Mouse (Mus musculus): ENCODE measurements around the gene Il10ra. TPM values are rescaled to one million over a fixed set of nuclear protein-coding genes. Genes with fewer than 3 reads are reported as not detected.

Il10ra gene
- total RNA-seq (2015) (33.9 and 37.2 TPM in 2 replicates), total RNA-seq (2017) (68.7 and 77.1 TPM in 2 replicates)

GRCm38 (mm10) chr9:45268597-45269325 is at the start of gene Il10ra:
Gene Il10ra (minus strand): TSS chr9:45269149.
- ATAC-seq (ENCODE audit: poor library complexity, severe bottlenecking): peak; percentile 81

DNA sequence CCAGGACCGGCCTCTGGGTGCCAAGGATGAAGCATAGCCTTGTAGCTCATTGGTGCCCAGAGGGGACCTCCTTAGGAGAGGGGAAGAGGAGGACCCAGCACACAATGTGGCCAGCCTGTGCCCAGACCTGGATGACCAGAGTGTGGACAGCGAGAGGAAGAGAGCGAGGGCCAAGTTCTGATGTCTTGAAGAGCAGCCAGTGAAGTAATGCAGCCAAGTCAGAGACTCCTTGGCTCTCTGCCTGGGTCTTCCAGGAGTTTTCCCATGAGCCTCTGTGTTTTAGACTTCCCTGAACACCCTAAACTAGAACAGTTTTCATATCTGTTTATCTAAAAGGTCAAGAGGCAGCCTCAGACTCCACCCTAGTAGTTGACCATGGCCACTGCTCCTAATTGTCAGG is 48.7 kb upstream of the Il10ra start:
- no peak for ATAC-seq (ENCODE audit: poor library complexity, severe bottlenecking)

GRCm38 (mm10) chr9:45313913-45314312 is 45.0 kb upstream of the Il10ra start:
- peak; percentile 74 for ATAC-seq (ENCODE audit: poor library complexity, severe bottlenecking)

- ATAC-seq (ENCODE audit: poor library complexity, severe bottlenecking): peak; percentile 58
These were observed 42.9 kb upstream of the Il10ra start for GRCm38 (mm10) chr9:45311858-45312257.

- ATAC-seq (ENCODE audit: poor library complexity, severe bottlenecking): no peak
These were observed 39.6 kb upstream of the Il10ra start for GRCm38 (mm10) chr9:45308521-45308920.

DNA sequence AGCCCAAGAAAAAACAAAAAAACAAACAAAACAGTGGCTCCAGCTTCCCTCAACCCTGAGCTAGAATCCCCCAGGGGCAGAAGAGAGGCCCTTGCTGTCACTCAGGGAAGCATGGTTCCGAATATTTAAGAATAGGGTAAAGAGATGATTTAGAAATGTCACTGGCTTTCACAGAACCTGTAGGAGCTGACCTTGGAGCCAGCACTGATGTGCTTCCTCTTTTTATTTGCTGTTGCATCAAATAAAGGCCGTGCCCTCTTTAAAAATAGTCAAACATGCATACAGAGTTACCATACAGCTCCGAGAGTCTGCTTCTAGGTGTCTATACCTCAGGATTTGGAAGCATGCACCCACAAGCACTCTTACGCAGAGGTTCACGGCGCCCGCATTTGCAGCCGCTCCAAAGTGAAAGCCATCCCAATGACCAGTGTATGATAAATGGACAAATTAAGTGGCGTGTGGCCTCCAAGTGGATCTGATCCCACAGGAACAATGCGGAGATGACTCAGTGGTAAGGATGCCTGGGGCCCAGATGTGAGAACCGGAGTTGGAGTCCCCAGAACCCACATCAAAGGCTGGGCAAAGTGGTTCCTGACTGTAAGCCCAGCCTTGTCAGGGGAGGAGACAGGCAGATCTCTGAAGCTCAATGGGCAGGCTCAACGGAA is 37.9 kb upstream of the Il10ra start:
- peak; percentile 51 for ATAC-seq (ENCODE audit: poor library complexity, severe bottlenecking)

DNA sequence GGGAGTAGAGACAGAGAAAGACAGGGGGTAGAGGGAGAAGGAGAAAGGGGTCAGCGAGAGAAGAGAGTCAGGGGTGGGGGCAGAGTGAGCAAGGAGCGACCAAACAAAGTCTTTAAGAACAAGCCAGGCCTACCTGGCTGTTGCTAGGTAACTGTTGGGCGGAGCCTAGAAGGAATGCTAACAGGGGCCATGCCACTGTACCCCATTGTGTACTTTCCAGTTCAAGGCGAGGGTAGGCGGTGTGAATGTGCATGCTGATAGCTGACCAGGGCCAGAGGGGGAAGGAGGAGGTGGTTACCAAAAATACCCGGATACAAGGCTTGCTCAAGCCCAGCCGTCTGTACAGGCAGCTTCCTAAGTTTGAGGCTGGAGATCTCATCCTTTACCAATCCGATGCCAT is 32.8 kb upstream of the Il10ra start:
- ATAC-seq (ENCODE audit: poor library complexity, severe bottlenecking): no peak

GRCm38 (mm10) chr9:45300422-45301104 is 31.6 kb upstream of the Il10ra start:
- peak; percentile 93 for ATAC-seq (ENCODE audit: poor library complexity, severe bottlenecking)

GRCm38 (mm10) chr9:45299231-45300006 is 30.5 kb upstream of the Il10ra start:
- peak; percentile 53 for ATAC-seq (ENCODE audit: poor library complexity, severe bottlenecking)

- peak; percentile 68 for ATAC-seq (ENCODE audit: poor library complexity, severe bottlenecking)
These were observed 25.5 kb upstream of the Il10ra start for GRCm38 (mm10) chr9:45294210-45295011.

DNA sequence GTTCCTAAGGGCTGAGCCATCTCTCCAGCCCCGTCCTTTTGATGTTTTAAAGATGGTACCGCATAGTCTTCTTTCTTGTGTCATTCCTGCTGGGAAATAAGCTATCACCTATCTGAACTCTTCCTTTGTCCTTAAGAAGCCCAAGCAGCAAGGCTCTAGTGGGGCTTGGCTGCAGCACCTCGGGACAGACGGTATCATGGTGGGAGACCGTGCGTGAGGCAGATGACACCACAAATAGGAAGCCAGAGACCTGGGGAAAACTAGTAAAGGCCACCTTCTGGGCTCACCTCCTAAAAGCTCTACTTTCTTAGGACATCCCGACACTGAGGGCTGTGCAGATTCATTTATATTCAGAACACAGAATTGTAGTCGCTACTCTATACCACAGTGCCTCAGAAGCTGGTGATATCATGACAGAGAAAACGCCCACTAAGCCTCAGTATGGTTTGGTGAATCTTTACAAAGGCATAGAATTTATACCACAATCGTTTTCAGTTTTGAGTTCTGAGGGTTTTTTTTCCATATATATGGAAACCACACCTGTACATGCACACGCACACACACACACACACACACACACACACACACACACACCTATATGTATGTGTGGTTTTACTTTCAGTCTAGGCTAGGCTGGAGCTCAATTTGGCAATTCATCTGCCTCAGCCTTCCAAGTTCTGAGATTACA is 22.7 kb upstream of the Il10ra start:
- ATAC-seq (ENCODE audit: poor library complexity, severe bottlenecking): no peak

GRCm38 (mm10) chr9:45282466-45282865 is 13.5 kb upstream of the Il10ra start:
- ATAC-seq (ENCODE audit: poor library complexity, severe bottlenecking): peak; percentile 43

- peak; percentile 59 for ATAC-seq (ENCODE audit: poor library complexity, severe bottlenecking)
These were observed 11.9 kb upstream of the Il10ra start for GRCm38 (mm10) chr9:45280891-45281290.

DNA sequence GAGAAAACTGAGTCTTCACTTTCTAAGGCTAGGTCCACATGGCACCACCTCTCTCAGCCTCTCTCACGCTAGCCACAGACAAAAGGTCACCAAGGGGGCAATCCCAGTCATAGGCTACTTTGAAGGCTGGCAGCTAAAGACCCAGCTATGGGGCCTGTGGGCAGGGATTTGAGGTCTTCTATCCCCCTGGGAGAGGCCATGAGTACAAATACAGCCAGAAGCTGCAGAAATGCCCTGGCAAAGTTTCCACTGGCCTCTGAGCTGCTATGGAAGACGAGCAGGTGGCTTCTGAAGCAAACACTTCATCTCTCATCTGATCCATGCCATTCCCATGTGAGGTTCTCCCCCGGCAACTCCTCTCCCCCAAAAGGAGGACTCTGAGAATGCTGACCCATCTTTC is 11.1 kb upstream of the Il10ra start:
- no peak for ATAC-seq (ENCODE audit: poor library complexity, severe bottlenecking)

- ATAC-seq (ENCODE audit: poor library complexity, severe bottlenecking): peak; percentile 43
These were observed 5.7 kb upstream of the Il10ra start for GRCm38 (mm10) chr9:45274635-45275034.

- ATAC-seq (ENCODE audit: poor library complexity, severe bottlenecking): peak; percentile 70
These were observed 5.3 kb upstream of the Il10ra start for GRCm38 (mm10) chr9:45274218-45274617.

GRCm38 (mm10) chr9:45272213-45272612 is 3.3 kb upstream of the Il10ra start:
- peak; percentile 27; the same call in 1 of the 2 replicates for ATAC-seq (ENCODE audit: poor library complexity, severe bottlenecking)

DNA sequence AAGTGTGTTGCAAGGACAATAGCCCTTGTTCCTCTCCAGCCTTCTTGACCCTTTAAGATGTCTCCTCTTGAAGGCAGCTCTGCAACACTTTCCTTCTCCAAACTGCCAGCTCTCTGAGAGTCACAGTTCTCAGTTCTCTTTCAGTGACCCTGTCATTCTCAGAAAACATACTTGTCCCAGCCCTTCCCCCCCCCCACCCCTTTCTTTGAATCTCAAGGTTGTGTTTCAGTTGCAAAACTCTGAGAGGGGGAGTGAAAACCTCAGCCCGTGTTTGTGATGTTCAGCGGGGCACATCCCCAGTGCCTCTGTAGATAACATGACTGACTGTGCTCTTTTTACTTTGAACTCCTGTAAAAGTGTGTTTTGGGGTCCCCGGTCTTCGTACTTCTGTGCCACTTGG is 870 bp downstream of the Il10ra start:
- peak; percentile 39 for ATAC-seq (ENCODE audit: poor library complexity, severe bottlenecking)

GRCm38 (mm10) chr9:45267099-45267498 is 1.9 kb downstream of the Il10ra start:
- ATAC-seq (ENCODE audit: poor library complexity, severe bottlenecking): no peak

Measured in megakaryocyte, adult 5-6 weeks (primary cell).